Mouse (Mus musculus): ENCODE results near the gene Bmpr1b. TPM values are rescaled to one million over a fixed set of nuclear protein-coding genes. Genes with fewer than 3 reads are reported as not detected.

Gene Bmpr1b
- polyA plus RNA-seq, 1 experiment from 2014 or later = 12.3 TPM

DNA sequence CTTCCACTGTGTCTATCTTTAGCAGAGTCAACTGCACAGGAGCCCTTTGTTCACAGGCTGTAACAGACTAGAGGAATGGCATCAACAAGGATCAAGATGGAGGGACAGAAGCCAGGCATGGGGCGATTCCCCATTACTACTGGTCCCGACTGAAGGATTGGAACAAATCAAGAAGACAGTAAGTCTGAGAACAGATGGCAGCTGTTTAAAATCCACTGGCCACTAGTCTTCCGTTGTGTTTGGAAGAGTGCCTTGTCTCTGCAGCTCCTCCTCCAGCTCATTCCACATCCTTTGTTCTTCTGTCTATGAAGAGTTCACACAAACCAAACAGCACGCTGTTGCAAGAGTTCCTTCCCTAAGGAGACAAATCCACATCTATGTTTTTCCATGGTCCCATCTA, 65.6 kb downstream of the Bmpr1b start:
- Histone ChIP-seq H3K27ac (ENCODE audit: low read depth, low read length) (no peak overlapping the region), H3K4me3 (ENCODE audit: low read length) (no peak overlapping the region), H3K9ac (ENCODE audit: low read depth, low read length) (no peak overlapping the region), H3K9me3 (ENCODE audit: control insufficient read depth, low read length) (no peaks in the 10 kb centered on the region), H3K36me3 (ENCODE audit: control insufficient read depth, insufficient read depth, low read length) (no peaks in the 10 kb centered on the region), H3K27me3 (ENCODE audit: control insufficient read depth, insufficient read depth, low read length) (no peaks in the 10 kb centered on the region), H3K4me1 (ENCODE audit: control insufficient read depth, insufficient read depth, low read length) (no peaks in the 10 kb centered on the region), H3K4me2 (replicated peaks; ENCODE audit: low read depth, low read length) (no peak overlapping the region)
- ATAC-seq (ENCODE audit: low FRiP score, low TSS enrichment) = no peak
- 81% methylated on average over 4 of the region's 4 CpGs for WGBS

DNA sequence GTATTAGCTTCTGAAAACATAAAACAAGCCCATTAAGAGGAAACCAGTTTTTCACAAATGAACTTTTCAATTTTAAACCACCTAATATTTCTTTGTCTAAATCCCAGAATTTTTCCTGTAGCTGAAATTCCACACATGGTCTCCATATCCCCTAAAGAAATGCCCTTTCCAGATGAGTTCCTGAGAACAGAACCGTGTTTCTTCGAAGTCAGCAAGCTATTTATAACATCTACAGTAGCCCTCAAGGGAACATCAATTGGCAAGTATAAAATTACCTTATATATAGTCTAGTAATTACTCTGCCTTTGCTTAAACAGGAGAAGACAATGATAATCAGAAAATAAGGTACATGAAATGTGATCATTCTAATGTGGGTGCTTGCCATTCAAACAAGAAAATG, 70.1 kb downstream of the Bmpr1b start:
- H3K4me2 ChIP-seq (replicated peaks; ENCODE audit: low read depth, low read length) = no peak overlapping the region
- H3K27ac ChIP-seq (ENCODE audit: low read depth, low read length) = no peak overlapping the region
- no peaks in the 10 kb centered on the region for H3K36me3 ChIP-seq (ENCODE audit: control insufficient read depth, insufficient read depth, low read length)
- H3K27me3 ChIP-seq (ENCODE audit: control insufficient read depth, insufficient read depth, low read length) = no peaks in the 10 kb centered on the region
- no peak overlapping the region for H3K9ac ChIP-seq (ENCODE audit: low read depth, low read length)
- no peaks in the 10 kb centered on the region for H3K9me3 ChIP-seq (ENCODE audit: control insufficient read depth, low read length)
- no peaks in the 10 kb centered on the region for H3K4me1 ChIP-seq (ENCODE audit: control insufficient read depth, insufficient read depth, low read length)
- ATAC-seq (ENCODE audit: low FRiP score, low TSS enrichment) = no peak
- no peak overlapping the region for H3K4me3 ChIP-seq (ENCODE audit: low read length)
- WGBS = 16% methylated on average over 2 of the region's 2 CpGs

DNA sequence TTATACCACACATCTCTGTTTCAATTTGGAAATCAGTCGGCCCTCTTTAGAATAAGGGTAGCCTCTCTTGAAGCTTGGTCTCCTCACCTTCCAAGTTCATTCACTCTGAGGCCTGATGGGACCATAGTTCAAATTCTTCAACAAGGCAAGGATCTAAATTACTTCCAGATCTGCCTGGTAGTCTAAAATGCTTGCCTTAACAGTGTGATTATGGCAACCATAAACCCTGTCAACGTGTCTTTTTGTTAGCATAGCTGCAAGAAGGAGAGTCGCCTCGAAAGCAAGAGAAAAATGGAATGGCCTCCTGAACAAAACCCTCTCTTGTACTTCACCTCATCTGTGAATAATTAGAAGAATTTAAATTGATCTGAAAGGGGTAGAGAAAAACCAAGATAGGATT, 75.2 kb downstream of the Bmpr1b start:
- H3K27me3 ChIP-seq (ENCODE audit: control insufficient read depth, insufficient read depth, low read length) = no peaks in the 10 kb centered on the region
- H3K9me3 ChIP-seq (ENCODE audit: control insufficient read depth, low read length) = no peaks in the 10 kb centered on the region
- no peak overlapping the region for H3K27ac ChIP-seq (ENCODE audit: low read depth, low read length)
- ATAC-seq (ENCODE audit: low FRiP score, low TSS enrichment) = no peak
- H3K4me1 ChIP-seq (ENCODE audit: control insufficient read depth, insufficient read depth, low read length) = peaks cover 4% of the 10 kb centered on the region; the same call in 1 of the 2 replicates
- no peak overlapping the region for H3K4me2 ChIP-seq (replicated peaks; ENCODE audit: low read depth, low read length)
- H3K9ac ChIP-seq (ENCODE audit: low read depth, low read length) = no peak overlapping the region
- no peak overlapping the region for H3K4me3 ChIP-seq (ENCODE audit: low read length)
- 69% methylated on average over 4 of the region's 4 CpGs for WGBS
- no peaks in the 10 kb centered on the region for H3K36me3 ChIP-seq (ENCODE audit: control insufficient read depth, insufficient read depth, low read length)

DNA sequence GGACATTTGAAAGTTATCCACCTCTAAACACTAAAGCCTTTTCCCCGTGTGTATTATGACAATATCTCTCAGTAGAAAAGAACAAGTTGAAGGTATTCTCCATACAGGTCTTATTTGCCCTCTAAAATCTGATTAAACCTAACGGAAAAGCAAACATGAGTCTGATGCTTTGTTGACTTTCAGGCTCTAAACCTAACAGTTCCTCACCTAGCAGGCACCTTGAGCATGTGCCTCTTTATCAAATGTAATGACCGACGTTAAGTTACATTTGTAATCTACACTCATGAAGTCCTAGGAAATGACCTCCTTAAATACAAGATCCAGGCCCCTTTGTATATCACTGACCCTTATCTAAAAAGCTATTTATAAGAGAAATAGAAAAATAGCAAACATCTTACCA, 79.5 kb downstream of the Bmpr1b start:
- Histone ChIP-seq H3K9me3 (ENCODE audit: control insufficient read depth, low read length) (no peaks in the 10 kb centered on the region), H3K27ac (ENCODE audit: low read depth, low read length) (no peak overlapping the region), H3K36me3 (ENCODE audit: control insufficient read depth, insufficient read depth, low read length) (no peaks in the 10 kb centered on the region), H3K4me2 (replicated peaks; ENCODE audit: low read depth, low read length) (no peak overlapping the region), H3K4me3 (ENCODE audit: low read length) (no peak overlapping the region), H3K4me1 (ENCODE audit: control insufficient read depth, insufficient read depth, low read length) (peaks cover 4% of the 10 kb centered on the region; the same call in 1 of the 2 replicates), H3K9ac (ENCODE audit: low read depth, low read length) (no peak overlapping the region), H3K27me3 (ENCODE audit: control insufficient read depth, insufficient read depth, low read length) (no peaks in the 10 kb centered on the region)
- ATAC-seq (ENCODE audit: low FRiP score, low TSS enrichment) = no peak
- 88% methylated on average over 4 of the region's 4 CpGs for WGBS

DNA sequence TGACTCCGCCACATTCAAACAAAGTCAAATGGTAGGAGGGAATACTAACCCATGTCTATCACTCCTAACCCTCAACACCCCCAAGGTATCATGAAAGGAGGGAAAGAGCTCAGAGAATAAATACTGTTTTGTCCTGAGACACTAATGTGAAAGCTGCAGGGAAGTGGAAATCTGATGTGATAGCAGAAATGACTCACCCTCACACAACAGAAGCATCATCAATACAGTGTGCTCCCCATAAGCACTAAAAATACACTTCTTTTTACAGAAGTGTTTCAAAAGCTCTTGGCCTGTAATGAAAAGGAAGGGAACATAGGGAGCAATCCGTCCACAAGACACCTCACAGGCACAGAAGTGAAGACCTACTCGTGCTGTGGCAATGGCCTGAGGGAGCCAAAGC, 83.3 kb downstream of the Bmpr1b start:
- ATAC-seq (ENCODE audit: low FRiP score, low TSS enrichment) = no peak
- Histone ChIP-seq H3K4me3 (ENCODE audit: low read length) (no peak overlapping the region), H3K4me2 (replicated peaks; ENCODE audit: low read depth, low read length) (no peak overlapping the region), H3K36me3 (ENCODE audit: control insufficient read depth, insufficient read depth, low read length) (no peaks in the 10 kb centered on the region), H3K27ac (ENCODE audit: low read depth, low read length) (no peak overlapping the region), H3K4me1 (ENCODE audit: control insufficient read depth, insufficient read depth, low read length) (no peaks in the 10 kb centered on the region; the same call in 1 of the 2 replicates), H3K9ac (ENCODE audit: low read depth, low read length) (no peak overlapping the region), H3K9me3 (ENCODE audit: control insufficient read depth, low read length) (no peaks in the 10 kb centered on the region), H3K27me3 (ENCODE audit: control insufficient read depth, insufficient read depth, low read length) (no peaks in the 10 kb centered on the region)
- 64% methylated on average over 3 of the region's 3 CpGs for WGBS

DNA sequence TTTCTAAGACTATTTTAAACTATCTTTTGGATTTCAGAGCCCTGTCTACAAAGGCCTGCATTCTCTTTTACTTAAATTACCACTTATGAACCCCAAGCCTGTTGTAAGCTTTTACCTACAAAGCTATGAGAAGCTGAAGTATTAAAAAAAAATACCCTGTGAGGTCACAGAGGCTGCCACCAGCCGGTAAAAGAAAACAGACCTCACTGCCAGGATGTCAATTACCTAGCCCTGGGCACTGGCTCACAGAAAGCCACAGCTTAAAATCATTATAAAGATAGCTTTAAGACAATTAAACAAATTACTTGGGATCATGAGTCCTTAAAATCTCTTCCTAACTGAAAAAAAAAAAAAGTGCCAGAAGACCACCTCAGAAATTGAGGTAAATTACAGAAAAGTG, 85.1 kb downstream of the Bmpr1b start:
- 18% methylated on average over 1 of the region's 1 CpGs for WGBS

DNA sequence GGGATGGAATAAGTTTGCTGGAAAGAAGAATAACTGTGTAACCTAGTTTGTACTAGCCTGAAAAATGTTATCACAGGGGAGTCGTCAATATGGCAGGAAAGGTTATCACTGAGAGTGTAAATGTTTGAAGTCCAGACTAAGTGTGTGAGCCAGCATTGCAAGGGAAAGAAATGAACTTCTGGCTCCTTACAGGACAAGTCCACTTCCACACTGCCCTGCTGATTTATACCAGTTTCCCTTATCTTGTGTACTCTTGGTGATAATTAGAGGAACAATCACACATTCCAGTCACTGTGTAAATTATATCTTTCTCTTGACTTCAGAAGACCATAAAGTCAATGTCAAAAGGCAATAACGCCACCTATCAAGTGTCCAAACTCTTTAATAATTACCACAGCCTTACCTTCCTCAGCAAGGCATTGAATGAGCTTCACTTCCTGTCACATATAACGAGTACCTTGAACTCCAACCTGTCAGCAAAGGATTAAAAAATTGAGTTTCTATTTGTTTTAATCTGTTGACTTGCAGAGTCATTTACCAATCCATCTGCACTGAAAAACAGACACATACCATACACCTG, 91.4 kb downstream of the Bmpr1b start:
- Histone ChIP-seq H3K4me2 (replicated peaks; ENCODE audit: low read depth, low read length) (no peak overlapping the region), H3K4me1 (ENCODE audit: control insufficient read depth, insufficient read depth, low read length) (no peaks in the 10 kb centered on the region), H3K4me3 (ENCODE audit: low read length) (no peak overlapping the region), H3K27ac (ENCODE audit: low read depth, low read length) (no peak overlapping the region), H3K36me3 (ENCODE audit: control insufficient read depth, insufficient read depth, low read length) (no peaks in the 10 kb centered on the region), H3K9me3 (ENCODE audit: control insufficient read depth, low read length) (no peaks in the 10 kb centered on the region), H3K9ac (ENCODE audit: low read depth, low read length) (no peak overlapping the region), H3K27me3 (ENCODE audit: control insufficient read depth, insufficient read depth, low read length) (no peaks in the 10 kb centered on the region)
- ATAC-seq (ENCODE audit: low FRiP score, low TSS enrichment) = no peak
- 53% methylated on average over 3 of the region's 3 CpGs for WGBS

More for the DNA sequence above, 85.1 kb downstream of the Bmpr1b start:
- no peak overlapping the region for H3K4me3 ChIP-seq (ENCODE audit: low read length)
- H3K4me2 ChIP-seq (replicated peaks; ENCODE audit: low read depth, low read length) = no peak overlapping the region
- H3K4me1 ChIP-seq (ENCODE audit: control insufficient read depth, insufficient read depth, low read length) = no peaks in the 10 kb centered on the region
- no peaks in the 10 kb centered on the region for H3K27me3 ChIP-seq (ENCODE audit: control insufficient read depth, insufficient read depth, low read length)
- no peaks in the 10 kb centered on the region for H3K36me3 ChIP-seq (ENCODE audit: control insufficient read depth, insufficient read depth, low read length)
- no peak overlapping the region for H3K9ac ChIP-seq (ENCODE audit: low read depth, low read length)
- ATAC-seq (ENCODE audit: low FRiP score, low TSS enrichment) = no peak
- no peak overlapping the region for H3K27ac ChIP-seq (ENCODE audit: low read depth, low read length)
- H3K9me3 ChIP-seq (ENCODE audit: control insufficient read depth, low read length) = no peaks in the 10 kb centered on the region

DNA sequence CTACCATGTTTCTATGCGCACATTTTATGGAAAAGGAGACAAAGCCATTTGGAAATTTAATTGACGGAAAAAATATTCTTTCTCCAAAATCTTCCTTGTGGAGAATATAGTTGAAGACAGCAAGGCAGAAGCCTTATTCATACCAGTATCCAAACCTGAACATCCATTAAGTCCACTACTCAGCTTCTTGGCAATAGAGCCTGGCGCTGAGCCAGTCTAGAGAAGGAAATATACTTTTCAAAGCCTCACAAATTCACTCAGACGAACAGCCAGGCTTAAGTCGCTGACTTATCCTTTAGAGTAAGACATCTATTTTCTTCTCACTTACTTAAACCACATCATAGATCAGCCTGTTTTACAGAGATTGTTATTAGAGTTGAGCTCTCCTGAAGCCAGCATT, 97.6 kb downstream of the Bmpr1b start:
- Histone ChIP-seq H3K4me3 (ENCODE audit: low read length) (no peak overlapping the region), H3K27me3 (ENCODE audit: control insufficient read depth, insufficient read depth, low read length) (no peaks in the 10 kb centered on the region), H3K4me1 (ENCODE audit: control insufficient read depth, insufficient read depth, low read length) (no peaks in the 10 kb centered on the region), H3K36me3 (ENCODE audit: control insufficient read depth, insufficient read depth, low read length) (no peaks in the 10 kb centered on the region), H3K27ac (ENCODE audit: low read depth, low read length) (no peak overlapping the region), H3K9ac (ENCODE audit: low read depth, low read length) (no peak overlapping the region), H3K4me2 (replicated peaks; ENCODE audit: low read depth, low read length) (no peak overlapping the region), H3K9me3 (ENCODE audit: control insufficient read depth, low read length) (no peaks in the 10 kb centered on the region)
- 83% methylated on average over 5 of the region's 5 CpGs for WGBS
- no peak for ATAC-seq (ENCODE audit: low FRiP score, low TSS enrichment)

DNA sequence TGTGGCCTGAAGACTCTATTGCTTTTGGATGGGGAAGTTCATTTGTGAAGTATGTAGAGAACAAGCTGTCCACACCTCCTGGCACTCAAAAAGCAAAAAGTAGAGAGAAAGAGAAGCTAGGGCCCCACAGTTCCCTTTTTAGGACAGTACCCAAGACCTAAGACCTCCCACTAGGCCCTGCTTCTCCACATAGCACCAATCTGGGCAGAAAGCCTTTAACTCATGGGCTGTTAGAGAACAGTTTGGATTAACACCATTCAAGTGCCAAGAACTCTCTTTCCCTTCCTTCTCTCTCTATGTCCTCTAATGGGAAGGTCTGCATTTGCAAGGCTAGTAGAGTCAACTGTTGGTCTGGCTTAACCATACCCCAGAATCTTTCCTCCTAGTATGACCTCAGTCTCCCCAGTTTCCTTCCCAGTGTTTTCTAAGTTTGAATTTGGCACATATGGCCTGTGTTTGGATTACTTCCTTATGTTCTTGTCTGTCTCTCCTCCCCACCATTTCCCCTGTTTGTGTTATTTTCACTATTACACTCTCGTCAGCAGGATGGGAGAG, 102.4 kb downstream of the Bmpr1b start:
- Histone ChIP-seq H3K4me1 (ENCODE audit: control insufficient read depth, insufficient read depth, low read length) (peaks cover 7% of the 10 kb centered on the region; the same call in 1 of the 2 replicates), H3K4me3 (ENCODE audit: low read length) (no peak overlapping the region), H3K27ac (ENCODE audit: low read depth, low read length) (no peak overlapping the region), H3K4me2 (replicated peaks; ENCODE audit: low read depth, low read length) (no peak overlapping the region), H3K36me3 (ENCODE audit: control insufficient read depth, insufficient read depth, low read length) (no peaks in the 10 kb centered on the region), H3K9me3 (ENCODE audit: control insufficient read depth, low read length) (no peaks in the 10 kb centered on the region), H3K9ac (ENCODE audit: low read depth, low read length) (no peak overlapping the region), H3K27me3 (ENCODE audit: control insufficient read depth, insufficient read depth, low read length) (no peaks in the 10 kb centered on the region)
- WGBS = 80% methylated on average over 1 of the region's 1 CpGs
- no peak for ATAC-seq (ENCODE audit: low FRiP score, low TSS enrichment)

Measured in kidney, embryonic 14.5 days (tissue).